Mouse (Mus musculus) neural tube, embryonic 13.5 days (tissue): Measurements from ENCODE around the gene Efna5. TPM values are rescaled to one million over a fixed set of nuclear protein-coding genes. Genes with fewer than 3 reads are reported as not detected.

ENCODE experiments used
- ATAC-seq: fragments of 200-750 bp; cut with Nextera tagmentation; 2 replicates; pipeline ENCODE4 v1.8.0; 2017; ENCODE audit warnings: low read depth, mild to moderate bottlenecking, moderate TSS enrichment, moderate library complexity
- H3K27ac ChIP-seq: fragments of 300-500 bp; sonication (generic); replicated peaks from 2 replicates; pipeline ENCODE4 v1.5.1; 2015; ENCODE audit warnings: moderate library complexity, mild to moderate bottlenecking, inconsistent platforms
- H3K27me3 ChIP-seq: fragments of 300-500 bp; sonication (generic); 2 replicates; pipeline ENCODE4 v1.6.1; 2015; ENCODE audit warnings: mild to moderate bottlenecking, inconsistent platforms
- H3K36me3 ChIP-seq: fragments of 300-500 bp; sonication (generic); 2 replicates; pipeline ENCODE4 v1.6.1; 2015; ENCODE audit warnings: mild to moderate bottlenecking, inconsistent platforms
- H3K4me1 ChIP-seq: fragments of 300-500 bp; sonication (generic); replicated peaks from 2 replicates; pipeline ENCODE4 v1.6.1; 2015; ENCODE audit warnings: inconsistent platforms
- H3K4me2 ChIP-seq: fragments of 300-500 bp; sonication (generic); 2 replicates; pipeline ENCODE4 v1.6.1; 2015; ENCODE audit warnings: inconsistent platforms, mild to moderate bottlenecking, moderate library complexity
- H3K4me3 ChIP-seq: fragments of 300-500 bp; sonication (generic); 2 replicates; pipeline ENCODE4 v1.5.1; 2015; ENCODE audit warnings: mild to moderate bottlenecking, inconsistent platforms
- H3K9ac ChIP-seq: fragments of 300-500 bp; sonication (generic); 2 replicates; pipeline ENCODE4 v1.6.1; 2015; ENCODE audit warnings: moderate library complexity, mild to moderate bottlenecking, inconsistent platforms
- H3K9me3 ChIP-seq: fragments of 300-500 bp; sonication (generic); 2 replicates; pipeline ENCODE4 v1.6.1; 2016; ENCODE audit warnings: inconsistent platforms
- WGBS: fragments of 180-500 bp; shearing (Covaris S2); methylation state at CpG from one replicate; pipeline ENCODE4 v1.1.7; 2015; 5-methylcytosine and 5-hydroxymethylcytosine counted together
- polyA plus RNA-seq: library from polyadenylated mRNA; unstranded; fragments of >200 nt; fragmentation: Nextera tagmentation; extraction: Ambion mirVana; gene quantifications from 2 replicates; pipeline ENCODE4 v1.2.1, GENCODE M21; 2015

Gene Efna5
- polyA plus RNA-seq, 1 experiment from 2014 or later = 59.0 TPM

DNA sequence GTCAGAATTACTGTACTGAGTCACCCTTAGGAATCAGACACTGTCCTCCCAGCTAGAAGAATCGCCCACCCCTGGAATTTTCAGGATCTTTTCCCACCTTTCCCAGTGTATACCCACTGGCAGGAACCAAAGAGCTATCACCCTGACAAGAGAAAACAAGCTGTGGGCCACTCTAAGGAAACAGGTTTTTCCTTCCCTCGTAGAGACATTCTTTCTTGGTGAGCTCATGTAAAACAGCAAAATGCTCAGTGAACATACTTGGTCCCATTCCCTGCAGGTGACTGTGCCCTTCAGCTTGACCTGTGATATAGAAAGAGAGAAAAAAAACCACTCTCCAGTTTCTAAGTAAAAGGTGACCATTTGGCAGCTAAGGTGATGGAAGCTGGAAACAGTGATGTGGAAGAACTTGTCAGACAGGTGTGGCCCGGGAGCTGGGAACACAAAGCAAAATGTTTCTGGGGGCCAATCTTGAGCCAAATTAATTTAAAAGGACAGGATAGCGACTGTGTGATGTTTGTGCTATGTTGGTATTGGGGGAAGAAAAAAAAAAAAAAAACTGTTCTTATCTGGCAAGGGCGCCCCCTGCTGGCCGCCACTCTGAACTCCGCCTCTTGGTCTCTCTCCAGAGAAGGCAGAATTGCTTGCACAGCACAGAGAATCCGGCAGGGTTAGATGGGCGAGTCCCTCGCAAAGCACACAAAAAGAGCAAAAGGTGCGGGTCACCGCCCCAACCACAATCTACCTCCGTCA is 97.4 kb downstream of the Efna5 start:
- Histone ChIP-seq H3K36me3 (no peaks in the 10 kb centered on the region), H3K4me3 (peak overlapping the region; percentile 28), H3K27me3 (no peaks in the 10 kb centered on the region), H3K9ac (peak overlapping the region; percentile 48; the same call in 1 of the 2 replicates), H3K27ac (no peak overlapping the region), H3K4me1 (peaks cover 33% of the 10 kb centered on the region), H3K4me2 (peak overlapping the region; percentile 51), H3K9me3 (no peaks in the 10 kb centered on the region)
- WGBS = 19% methylated on average over 13 of the region's 13 CpGs
- peak; percentile 66 for ATAC-seq

DNA sequence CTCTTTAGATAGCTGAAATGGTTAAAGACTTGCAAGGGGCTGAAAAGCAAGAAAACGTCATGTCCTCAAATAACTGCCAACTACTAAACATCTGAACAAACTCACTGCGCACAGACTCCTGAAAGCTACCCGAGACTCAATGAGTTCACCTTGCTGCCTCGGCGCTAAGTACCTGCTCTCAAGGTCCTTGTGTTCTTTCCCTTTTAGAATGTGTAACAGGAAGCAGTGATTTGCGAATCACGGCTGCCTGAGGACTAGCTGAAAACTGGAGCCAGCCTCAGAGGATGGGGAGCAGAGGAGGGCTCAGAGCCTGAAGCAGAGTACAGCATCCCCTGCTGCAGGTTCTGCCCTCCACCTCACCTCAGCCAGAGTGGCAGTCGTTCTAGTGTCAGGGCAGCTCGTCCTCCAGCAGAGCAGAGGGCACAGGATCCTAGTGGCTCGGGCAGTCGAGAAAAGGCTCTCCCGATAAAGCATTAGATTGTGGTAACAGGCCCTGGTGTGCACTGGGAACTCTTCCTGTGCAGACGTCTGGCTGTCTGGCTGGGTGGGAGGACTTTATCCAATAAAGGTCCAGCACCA is 98.2 kb downstream of the Efna5 start:
- Histone ChIP-seq H3K27me3 (no peaks in the 10 kb centered on the region), H3K4me2 (no peak overlapping the region), H3K4me1 (peaks cover 38% of the 10 kb centered on the region), H3K9me3 (no peaks in the 10 kb centered on the region), H3K27ac (no peak overlapping the region), H3K9ac (no peak overlapping the region), H3K4me3 (no peak overlapping the region), H3K36me3 (no peaks in the 10 kb centered on the region)
- no peak for ATAC-seq
- WGBS = 62% methylated on average over 13 of the region's 13 CpGs

DNA sequence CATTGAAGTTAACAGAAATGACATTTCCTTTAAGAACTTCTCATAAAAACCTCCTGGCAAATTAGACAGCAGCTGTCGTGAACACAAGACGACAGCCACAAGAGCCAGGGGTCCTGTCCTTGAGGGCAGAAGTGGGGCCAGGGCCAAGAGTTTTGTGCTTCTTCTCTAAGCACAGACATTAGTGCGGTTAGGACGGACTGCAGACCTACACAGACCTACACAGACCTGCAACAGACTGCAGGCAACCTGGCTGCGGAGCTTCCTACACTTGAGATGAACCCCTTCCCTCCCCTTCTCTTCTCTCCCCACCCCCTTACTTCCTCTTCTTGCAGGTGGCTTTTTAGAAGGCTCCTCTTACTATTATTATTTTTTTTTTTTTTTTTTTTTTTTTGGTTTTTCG is 100.0 kb downstream of the Efna5 start:
- H3K4me1 ChIP-seq = peaks cover 42% of the 10 kb centered on the region
- WGBS = 80% methylated on average over 5 of the region's 6 CpGs
- H3K9me3 ChIP-seq = no peaks in the 10 kb centered on the region
- no peak overlapping the region for H3K4me3 ChIP-seq
- H3K4me2 ChIP-seq = no peak overlapping the region
- ATAC-seq = no peak
- no peak overlapping the region for H3K27ac ChIP-seq
- no peaks in the 10 kb centered on the region for H3K36me3 ChIP-seq
- no peaks in the 10 kb centered on the region for H3K27me3 ChIP-seq
- no peak overlapping the region for H3K9ac ChIP-seq

DNA sequence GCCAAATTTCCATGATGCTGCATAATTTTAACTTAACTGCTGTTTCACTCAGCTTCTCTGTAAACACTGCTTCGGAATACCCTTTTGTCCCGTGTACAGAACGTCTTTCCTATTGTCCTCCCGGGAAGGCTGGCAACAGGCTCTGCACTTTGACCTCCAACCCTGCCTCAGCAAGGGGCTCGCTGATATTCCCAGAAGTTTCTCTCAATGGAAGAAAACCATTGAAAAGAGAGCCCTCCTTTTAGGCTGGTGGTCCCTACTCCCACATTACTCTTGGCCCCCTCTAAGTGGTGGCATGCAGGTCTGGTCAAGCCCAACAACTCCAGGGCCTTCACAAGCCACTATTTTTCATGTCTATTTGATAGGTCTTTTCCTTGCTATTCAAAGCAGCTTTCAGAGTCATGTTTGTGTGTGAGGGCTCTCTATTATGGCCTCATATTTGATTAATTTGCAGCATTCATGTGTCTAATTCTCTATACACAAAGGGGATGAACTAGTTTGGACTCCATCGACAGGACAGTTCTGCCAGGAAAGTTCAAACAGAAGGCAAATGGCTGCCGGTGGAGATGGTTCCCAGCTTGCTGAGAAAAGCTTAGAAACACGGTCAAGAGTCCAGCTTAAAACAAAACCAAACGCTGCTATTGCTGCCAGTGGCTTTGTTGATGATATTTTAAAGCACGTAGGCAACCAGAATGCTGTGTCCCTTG is 103.1 kb downstream of the Efna5 start:
- no peaks in the 10 kb centered on the region for H3K27me3 ChIP-seq
- WGBS = 12% methylated on average over 10 of the region's 10 CpGs
- no peak overlapping the region for H3K4me3 ChIP-seq
- H3K36me3 ChIP-seq = no peaks in the 10 kb centered on the region
- H3K4me2 ChIP-seq = no peak overlapping the region
- no peak overlapping the region for H3K9ac ChIP-seq
- no peak overlapping the region for H3K27ac ChIP-seq
- no peaks in the 10 kb centered on the region for H3K9me3 ChIP-seq
- H3K4me1 ChIP-seq = peaks cover 34% of the 10 kb centered on the region
- no peak for ATAC-seq

DNA sequence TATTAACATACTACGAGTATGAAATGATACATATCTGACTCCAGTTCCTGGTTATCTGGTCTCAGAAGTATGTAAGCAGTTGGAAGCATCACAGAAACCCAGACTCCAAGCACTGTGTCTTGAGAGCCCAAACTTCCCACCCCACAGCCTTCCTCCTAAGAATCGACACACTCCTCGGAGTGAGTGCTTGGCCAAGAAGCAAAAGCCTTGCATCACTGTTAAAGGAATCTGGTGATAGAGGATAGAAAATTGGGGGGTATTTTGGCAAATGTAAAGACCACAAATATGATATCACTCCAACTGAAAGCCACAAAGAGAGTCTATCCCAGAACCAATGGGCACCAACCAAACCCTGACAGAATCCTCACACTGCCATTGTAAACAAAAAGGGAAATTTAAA is 104.4 kb downstream of the Efna5 start:
- Histone ChIP-seq H3K9me3 (no peaks in the 10 kb centered on the region), H3K4me3 (no peak overlapping the region), H3K36me3 (no peaks in the 10 kb centered on the region), H3K4me1 (peaks cover 30% of the 10 kb centered on the region), H3K27me3 (no peaks in the 10 kb centered on the region), H3K27ac (no peak overlapping the region), H3K4me2 (no peak overlapping the region), H3K9ac (no peak overlapping the region)
- WGBS = 83% methylated on average over 3 of the region's 3 CpGs
- ATAC-seq = no peak

DNA sequence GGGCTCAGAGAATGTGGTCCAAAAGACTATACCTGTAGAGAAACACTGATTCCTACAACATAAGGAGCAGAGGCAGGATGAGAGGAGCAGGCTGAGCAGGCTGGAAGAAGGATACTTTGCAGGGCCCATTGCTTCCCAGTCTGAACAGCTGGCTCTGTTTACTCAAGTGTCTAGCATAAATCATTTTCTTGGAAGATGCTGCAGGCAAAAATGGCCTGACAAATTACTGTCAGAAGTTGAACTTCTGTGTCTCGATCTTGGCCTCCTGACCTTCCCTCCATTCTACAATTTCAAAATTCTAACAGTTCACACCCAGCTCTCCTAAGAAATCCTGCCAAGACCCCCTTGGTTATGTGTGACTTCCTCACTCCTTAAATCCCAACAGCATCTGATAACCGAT is 105.1 kb downstream of the Efna5 start:
- Histone ChIP-seq H3K27ac (no peak overlapping the region), H3K9me3 (no peaks in the 10 kb centered on the region), H3K36me3 (no peaks in the 10 kb centered on the region), H3K4me3 (no peak overlapping the region), H3K27me3 (no peaks in the 10 kb centered on the region), H3K9ac (no peak overlapping the region), H3K4me2 (no peak overlapping the region), H3K4me1 (peaks cover 30% of the 10 kb centered on the region)
- ATAC-seq = no peak
- 65% methylated on average over 2 of the region's 2 CpGs for WGBS

DNA sequence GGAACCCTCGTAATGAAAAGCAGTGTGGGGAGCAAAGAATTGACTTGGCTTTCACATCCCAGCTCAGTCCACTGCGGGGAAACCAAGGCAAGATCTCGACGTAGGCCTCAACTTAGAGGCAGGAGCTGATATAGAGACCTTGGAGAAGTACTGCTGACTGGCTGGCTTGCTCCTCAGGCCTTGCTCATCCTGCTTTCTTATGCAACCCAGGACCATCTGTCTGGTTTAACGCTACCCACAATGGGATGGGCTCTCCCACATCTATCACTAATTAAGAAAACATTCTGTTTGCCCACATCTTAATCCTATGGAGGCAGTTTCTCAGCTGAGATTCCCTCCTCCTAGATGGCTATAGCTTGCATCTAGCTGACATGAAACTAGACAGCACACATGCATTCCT is 105.7 kb downstream of the Efna5 start:
- ATAC-seq = no peak
- H3K4me3 ChIP-seq = no peak overlapping the region
- H3K4me2 ChIP-seq = no peak overlapping the region
- H3K4me1 ChIP-seq = peaks cover 32% of the 10 kb centered on the region
- H3K27me3 ChIP-seq = no peaks in the 10 kb centered on the region
- H3K36me3 ChIP-seq = no peaks in the 10 kb centered on the region
- H3K9me3 ChIP-seq = no peaks in the 10 kb centered on the region
- 85% methylated on average over 5 of the region's 5 CpGs for WGBS
- H3K27ac ChIP-seq = no peak overlapping the region
- H3K9ac ChIP-seq = no peak overlapping the region

DNA sequence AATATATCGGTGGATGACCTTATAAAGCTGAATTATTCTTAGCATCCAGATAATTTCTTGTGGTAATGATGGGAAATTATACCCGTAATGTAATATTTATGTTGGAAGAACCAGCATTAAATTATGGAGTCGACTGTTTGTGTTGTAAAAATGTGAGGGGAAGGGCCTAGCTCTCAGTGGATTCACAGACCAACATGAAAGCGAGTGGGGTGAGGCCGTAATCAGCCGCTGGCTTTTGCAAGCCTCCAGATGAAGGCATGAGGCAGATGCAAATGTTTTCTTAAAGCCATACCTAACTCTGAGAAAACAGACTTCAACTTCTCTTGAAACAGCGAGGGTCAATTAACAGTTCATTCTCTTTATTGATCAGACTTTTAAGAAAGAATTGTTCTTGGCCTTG is 106.4 kb downstream of the Efna5 start:
- Histone ChIP-seq H3K9ac (no peak overlapping the region), H3K36me3 (no peaks in the 10 kb centered on the region), H3K4me2 (no peak overlapping the region), H3K27ac (no peak overlapping the region), H3K4me1 (peaks cover 35% of the 10 kb centered on the region), H3K27me3 (no peaks in the 10 kb centered on the region), H3K9me3 (no peaks in the 10 kb centered on the region), H3K4me3 (no peak overlapping the region)
- 86% methylated on average over 7 of the region's 7 CpGs for WGBS
- no peak for ATAC-seq

DNA sequence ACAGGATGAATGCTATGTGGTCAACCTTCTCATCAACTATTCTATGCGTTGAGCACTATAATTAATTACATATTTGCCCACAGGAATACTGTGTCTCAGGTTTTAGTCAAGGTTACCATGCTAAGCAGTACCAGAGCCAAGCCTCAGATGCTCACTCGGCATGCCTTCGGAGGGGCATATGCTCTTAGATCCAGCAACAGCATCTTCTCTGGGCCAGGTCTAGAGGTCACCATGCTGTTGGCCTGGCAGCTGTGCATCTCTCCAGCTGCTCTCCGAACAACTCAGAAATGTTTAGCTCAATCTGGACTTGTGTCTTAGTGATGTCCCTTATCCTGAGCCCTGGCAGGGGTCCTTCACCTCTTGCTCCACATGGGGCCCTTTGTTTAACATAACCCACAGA is 114.4 kb downstream of the Efna5 start:
- H3K27ac ChIP-seq = no peak overlapping the region
- ATAC-seq = no peak

DNA sequence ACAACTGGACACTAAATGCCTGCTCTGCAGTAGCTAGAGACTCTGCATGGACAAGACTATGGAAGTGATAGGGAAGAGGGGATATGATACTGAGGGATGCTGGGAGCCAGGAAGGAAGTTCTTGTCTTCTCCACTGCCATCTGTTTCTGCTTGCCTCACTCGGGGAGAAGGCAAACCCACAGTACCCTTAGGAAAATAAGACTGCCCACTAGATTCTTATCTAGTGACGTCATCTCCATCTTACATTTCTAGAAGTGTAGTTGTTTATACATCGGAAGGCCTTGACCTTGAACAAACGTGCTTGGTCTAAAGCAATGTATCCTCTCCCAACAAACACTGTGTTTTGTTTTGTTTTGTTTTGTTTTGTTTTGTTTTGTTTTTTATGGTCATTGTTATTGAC is 116.0 kb downstream of the Efna5 start:
- Histone ChIP-seq H3K9me3 (no peaks in the 10 kb centered on the region), H3K4me2 (no peak overlapping the region), H3K27me3 (no peaks in the 10 kb centered on the region), H3K36me3 (no peaks in the 10 kb centered on the region), H3K27ac (no peak overlapping the region), H3K4me3 (no peak overlapping the region), H3K4me1 (peaks cover 23% of the 10 kb centered on the region), H3K9ac (no peak overlapping the region)
- ATAC-seq = no peak
- 80% methylated on average over 4 of the region's 4 CpGs for WGBS

More for the DNA sequence above, 114.4 kb downstream of the Efna5 start:
- Histone ChIP-seq H3K27me3 (no peaks in the 10 kb centered on the region), H3K36me3 (no peaks in the 10 kb centered on the region), H3K9me3 (no peaks in the 10 kb centered on the region), H3K4me3 (no peak overlapping the region), H3K4me1 (peaks cover 15% of the 10 kb centered on the region), H3K9ac (no peak overlapping the region), H3K4me2 (no peak overlapping the region)
- 66% methylated on average over 4 of the region's 4 CpGs for WGBS

DNA sequence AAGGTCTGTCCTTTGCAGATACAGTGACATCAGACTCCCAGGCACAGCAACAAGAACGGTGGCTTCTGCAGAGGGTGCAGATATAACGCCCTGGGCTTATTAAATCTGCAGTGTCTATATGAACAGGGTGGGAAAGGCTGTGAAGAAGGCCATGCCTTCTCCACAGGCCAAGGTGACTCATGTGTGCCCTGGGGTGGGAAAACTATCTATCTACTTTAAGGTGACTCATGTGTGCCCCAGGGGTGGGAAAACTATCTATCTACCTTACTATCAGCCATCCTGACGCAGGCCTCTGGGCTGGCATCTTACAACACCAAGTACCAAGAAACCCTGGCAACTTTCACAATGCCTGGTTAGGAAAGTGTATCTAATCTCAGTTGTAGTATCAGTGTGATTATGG is 124.2 kb downstream of the Efna5 start:
- no peak overlapping the region for H3K4me2 ChIP-seq
- H3K4me1 ChIP-seq = peaks cover 37% of the 10 kb centered on the region; the same call in 1 of the 2 replicates
- H3K9me3 ChIP-seq = no peaks in the 10 kb centered on the region
- H3K27ac ChIP-seq = no peak overlapping the region
- H3K27me3 ChIP-seq = no peaks in the 10 kb centered on the region
- H3K4me3 ChIP-seq = no peak overlapping the region
- no peak for ATAC-seq
- H3K36me3 ChIP-seq = no peaks in the 10 kb centered on the region
- 87% methylated on average over 3 of the region's 3 CpGs for WGBS
- no peak overlapping the region for H3K9ac ChIP-seq

DNA sequence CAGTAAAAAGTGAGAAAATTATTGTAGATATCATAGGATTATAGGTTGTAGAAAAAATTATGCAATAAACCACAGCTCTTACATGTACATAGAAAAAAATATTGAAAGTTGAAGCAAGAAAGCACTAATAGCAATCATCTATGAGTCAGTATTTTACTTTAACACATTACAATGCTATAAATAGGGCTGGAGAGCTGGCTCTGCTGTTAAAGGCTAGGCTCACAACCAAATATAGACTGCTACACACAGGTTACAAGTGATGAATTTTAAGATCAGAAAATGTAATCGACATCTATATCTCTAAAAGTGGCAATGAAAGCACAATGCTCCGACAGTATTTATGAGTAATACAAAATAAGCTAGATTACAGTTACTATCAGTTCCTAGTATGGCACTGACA is 125.5 kb downstream of the Efna5 start:
- H3K4me1 ChIP-seq = peaks cover 28% of the 10 kb centered on the region; the same call in 1 of the 2 replicates
- H3K9ac ChIP-seq = no peak overlapping the region
- 94% methylated on average over 2 of the region's 2 CpGs for WGBS
- no peak overlapping the region for H3K4me3 ChIP-seq
- ATAC-seq = no peak
- H3K9me3 ChIP-seq = no peaks in the 10 kb centered on the region
- no peak overlapping the region for H3K27ac ChIP-seq
- no peaks in the 10 kb centered on the region for H3K27me3 ChIP-seq
- no peak overlapping the region for H3K4me2 ChIP-seq
- no peaks in the 10 kb centered on the region for H3K36me3 ChIP-seq
